Mouse (Mus musculus): Measurements from ENCODE around the gene Olfr545. TPM values are rescaled to one million over a fixed set of nuclear protein-coding genes. Genes with fewer than 3 reads are reported as not detected.

Olfr545 gene
- polyA plus RNA-seq, 1 experiment from 2014 or later = 0.20 TPM

Other genes with a start within 250 kb of the Olfr545 start
- 9.7 and 15.7 TPM in 2 replicates for gene Rhog, start 243.5 kb downstream of the Olfr545 start, polyA plus RNA-seq (2014; fragmentation: Nextera tagmentation; extraction: Ambion mirVana)
- 9.5 and 11.3 TPM in 2 replicates for gene Stim1, start 231.8 kb downstream of the Olfr545 start, polyA plus RNA-seq (2014; fragmentation: Nextera tagmentation; extraction: Ambion mirVana)
- 36.2 and 65.9 TPM in 2 replicates for gene Rrm1, start 57.9 kb downstream of the Olfr545 start, polyA plus RNA-seq (2014; fragmentation: Nextera tagmentation; extraction: Ambion mirVana)
- gene Olfr543, start 17.9 kb downstream of the Olfr545 start, polyA plus RNA-seq (2014; fragmentation: Nextera tagmentation; extraction: Ambion mirVana) = 0.61 and 0.74 TPM in 2 replicates
- 0.14 and 0.22 TPM in 2 replicates for gene Olfr544, start 11.3 kb downstream of the Olfr545 start, polyA plus RNA-seq (2014; fragmentation: Nextera tagmentation; extraction: Ambion mirVana)
- gene Olfr547, start 35.2 kb upstream of the Olfr545 start, polyA plus RNA-seq (2014; fragmentation: Nextera tagmentation; extraction: Ambion mirVana) = not detected in 2 replicates
- gene Olfr548-ps1, start 41.3 kb upstream of the Olfr545 start, polyA plus RNA-seq (2014; fragmentation: Nextera tagmentation; extraction: Ambion mirVana) = not detected in 2 replicates
- gene Olfr549, start 50.3 kb upstream of the Olfr545 start, polyA plus RNA-seq (2014; fragmentation: Nextera tagmentation; extraction: Ambion mirVana) = not detected in 2 replicates
- 0.61 TPM in 1 of 2 replicates, not detected in the other for gene Trim21, start 65.9 kb upstream of the Olfr545 start, polyA plus RNA-seq (2014; fragmentation: Nextera tagmentation; extraction: Ambion mirVana)
- not detected in 2 replicates for gene Olfr550, start 71.9 kb upstream of the Olfr545 start, polyA plus RNA-seq (2014; fragmentation: Nextera tagmentation; extraction: Ambion mirVana)
- gene Olfr551, start 92.3 kb upstream of the Olfr545 start, polyA plus RNA-seq (2014; fragmentation: Nextera tagmentation; extraction: Ambion mirVana) = not detected in 2 replicates
- gene Olfr552, start 98.2 kb upstream of the Olfr545 start, polyA plus RNA-seq (2014; fragmentation: Nextera tagmentation; extraction: Ambion mirVana) = not detected in 2 replicates
- not detected in 2 replicates for gene Olfr553, start 118.6 kb upstream of the Olfr545 start, polyA plus RNA-seq (2014; fragmentation: Nextera tagmentation; extraction: Ambion mirVana)
- not detected in 2 replicates for gene Olfr554, start 138.9 kb upstream of the Olfr545 start, polyA plus RNA-seq (2014; fragmentation: Nextera tagmentation; extraction: Ambion mirVana)
- not detected in 2 replicates for gene Olfr555, start 159.2 kb upstream of the Olfr545 start, polyA plus RNA-seq (2014; fragmentation: Nextera tagmentation; extraction: Ambion mirVana)
- gene Olfr556, start 165.3 kb upstream of the Olfr545 start, polyA plus RNA-seq (2014; fragmentation: Nextera tagmentation; extraction: Ambion mirVana) = not detected in 2 replicates
- 6.5 and 8.1 TPM in 2 replicates for gene Trim68, start 187.8 kb upstream of the Olfr545 start, polyA plus RNA-seq (2014; fragmentation: Nextera tagmentation; extraction: Ambion mirVana)
- gene Olfr557, start 196.3 kb upstream of the Olfr545 start, polyA plus RNA-seq (2014; fragmentation: Nextera tagmentation; extraction: Ambion mirVana) = not detected in 2 replicates
- gene Olfr558, start 202.6 kb upstream of the Olfr545 start, polyA plus RNA-seq (2014; fragmentation: Nextera tagmentation; extraction: Ambion mirVana) = not detected in 2 replicates
- not detected in 2 replicates for gene Olfr33, start 219.5 kb upstream of the Olfr545 start, polyA plus RNA-seq (2014; fragmentation: Nextera tagmentation; extraction: Ambion mirVana)
- not detected in 2 replicates for gene Olfr559, start 227.9 kb upstream of the Olfr545 start, polyA plus RNA-seq (2014; fragmentation: Nextera tagmentation; extraction: Ambion mirVana)